Mouse (Mus musculus): ENCODE measurements around the gene Pecam1. TPM values are rescaled to one million over a fixed set of nuclear protein-coding genes. Genes with fewer than 3 reads are reported as not detected.

Gene Pecam1
- polyA plus RNA-seq, 1 experiment from 2014 or later = 46.8 TPM

DNA sequence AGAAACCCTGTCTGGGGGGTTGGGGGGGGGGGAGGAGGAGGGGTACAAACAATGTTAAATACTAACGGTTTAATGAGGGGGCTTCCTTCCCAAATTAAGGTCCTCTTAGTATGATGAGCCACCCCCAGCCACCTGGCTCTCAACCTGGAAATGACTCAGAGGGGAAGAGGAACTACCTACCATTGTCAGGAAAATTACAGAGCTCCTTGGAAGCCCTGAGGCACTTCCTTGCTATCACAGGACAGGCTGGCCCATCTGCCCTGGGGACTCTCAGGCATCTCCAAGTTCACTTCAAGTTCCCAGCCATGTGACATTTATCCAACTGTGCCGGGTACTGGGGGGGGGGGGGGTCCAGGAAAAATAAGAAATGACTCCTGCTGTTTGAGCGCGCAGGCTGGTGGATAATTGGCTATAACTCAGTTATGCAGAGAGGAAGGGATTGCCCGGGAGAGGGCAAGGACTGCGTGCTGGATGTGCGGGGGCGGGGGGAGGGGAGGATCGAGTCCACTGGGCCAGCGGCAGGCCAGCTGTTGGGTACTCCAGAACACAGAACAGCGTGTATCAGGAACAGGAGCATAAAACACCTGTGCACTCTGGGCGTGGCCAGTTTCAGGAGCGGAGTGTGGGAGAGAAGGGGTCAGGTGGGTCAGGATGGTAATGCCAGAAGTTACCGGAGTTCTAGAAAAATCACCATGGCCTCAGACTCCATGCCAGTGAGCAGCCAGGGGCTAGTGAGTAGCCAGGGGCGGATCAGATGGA is 41.0 kb downstream of the Pecam1 start:
- peak; percentile 30; the same call in 1 of the 2 replicates for ATAC-seq (ENCODE audit: low FRiP score, low TSS enrichment)
- 0 out of 2 replicates have a peak overlapping the region, but pooled peaks have one; percentile 8 for H3K9ac ChIP-seq (ENCODE audit: low read depth, low read length)
- H3K27me3 ChIP-seq (ENCODE audit: control insufficient read depth, insufficient read depth, low read length) = no peaks in the 10 kb centered on the region
- H3K36me3 ChIP-seq (ENCODE audit: control insufficient read depth, insufficient read depth, low read length) = no peaks in the 10 kb centered on the region
- 17% methylated on average over 15 of the region's 15 CpGs for WGBS
- peak overlapping the region; percentile 28 for H3K4me2 ChIP-seq (replicated peaks; ENCODE audit: low read depth, low read length)
- no peaks in the 10 kb centered on the region for H3K9me3 ChIP-seq (ENCODE audit: control insufficient read depth, low read length)
- peak overlapping the region; percentile 8; the same call in 1 of the 2 replicates for H3K4me3 ChIP-seq (ENCODE audit: low read length)
- peaks cover 14% of the 10 kb centered on the region; the same call in 1 of the 2 replicates for H3K4me1 ChIP-seq (ENCODE audit: control insufficient read depth, insufficient read depth, low read length)
- H3K27ac ChIP-seq (ENCODE audit: low read depth, low read length) = no peak overlapping the region

DNA sequence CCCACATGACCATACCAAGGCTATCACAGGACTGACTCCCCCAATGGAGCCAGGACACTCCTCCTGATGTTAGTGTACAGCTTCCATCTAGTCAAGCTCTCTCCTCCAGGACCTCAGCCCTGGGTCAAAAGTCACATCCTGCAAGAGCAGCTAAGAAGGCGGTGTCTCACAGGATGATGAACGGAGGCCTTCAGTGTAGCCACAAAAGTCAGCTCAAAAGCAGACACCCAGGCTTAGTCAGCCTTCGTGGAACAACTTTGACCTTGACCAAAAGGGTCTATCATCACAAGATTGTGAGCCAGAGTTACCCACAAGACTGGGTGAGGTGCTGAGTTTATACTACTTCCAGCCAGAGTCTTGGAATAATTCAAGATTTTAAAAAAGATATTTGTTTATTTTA is 42.6 kb downstream of the Pecam1 start:
- Histone ChIP-seq H3K4me2 (replicated peaks; ENCODE audit: low read depth, low read length) (no peak overlapping the region), H3K27ac (ENCODE audit: low read depth, low read length) (no peak overlapping the region), H3K4me3 (ENCODE audit: low read length) (no peak overlapping the region), H3K9ac (ENCODE audit: low read depth, low read length) (no peak overlapping the region), H3K27me3 (ENCODE audit: control insufficient read depth, insufficient read depth, low read length) (no peaks in the 10 kb centered on the region), H3K36me3 (ENCODE audit: control insufficient read depth, insufficient read depth, low read length) (no peaks in the 10 kb centered on the region), H3K9me3 (ENCODE audit: control insufficient read depth, low read length) (no peaks in the 10 kb centered on the region), H3K4me1 (ENCODE audit: control insufficient read depth, insufficient read depth, low read length) (peaks cover 14% of the 10 kb centered on the region; the same call in 1 of the 2 replicates)
- 46% methylated on average over 3 of the region's 3 CpGs for WGBS
- no peak for ATAC-seq (ENCODE audit: low FRiP score, low TSS enrichment)

GRCm38 (mm10) chr11:106707085-106707484 is 43.3 kb downstream of the Pecam1 start:
- H3K27ac ChIP-seq (ENCODE audit: low read depth, low read length) = no peak overlapping the region
- H3K4me1 ChIP-seq (ENCODE audit: control insufficient read depth, insufficient read depth, low read length) = peaks cover 14% of the 10 kb centered on the region; the same call in 1 of the 2 replicates
- H3K27me3 ChIP-seq (ENCODE audit: control insufficient read depth, insufficient read depth, low read length) = no peaks in the 10 kb centered on the region
- H3K9ac ChIP-seq (ENCODE audit: low read depth, low read length) = no peak overlapping the region
- H3K4me2 ChIP-seq (replicated peaks; ENCODE audit: low read depth, low read length) = no peak overlapping the region
- no peak overlapping the region for H3K4me3 ChIP-seq (ENCODE audit: low read length)
- H3K9me3 ChIP-seq (ENCODE audit: control insufficient read depth, low read length) = no peaks in the 10 kb centered on the region
- 77% methylated on average over 8 of the region's 8 CpGs for WGBS
- no peaks in the 10 kb centered on the region for H3K36me3 ChIP-seq (ENCODE audit: control insufficient read depth, insufficient read depth, low read length)
- no peak for ATAC-seq (ENCODE audit: low FRiP score, low TSS enrichment)

DNA sequence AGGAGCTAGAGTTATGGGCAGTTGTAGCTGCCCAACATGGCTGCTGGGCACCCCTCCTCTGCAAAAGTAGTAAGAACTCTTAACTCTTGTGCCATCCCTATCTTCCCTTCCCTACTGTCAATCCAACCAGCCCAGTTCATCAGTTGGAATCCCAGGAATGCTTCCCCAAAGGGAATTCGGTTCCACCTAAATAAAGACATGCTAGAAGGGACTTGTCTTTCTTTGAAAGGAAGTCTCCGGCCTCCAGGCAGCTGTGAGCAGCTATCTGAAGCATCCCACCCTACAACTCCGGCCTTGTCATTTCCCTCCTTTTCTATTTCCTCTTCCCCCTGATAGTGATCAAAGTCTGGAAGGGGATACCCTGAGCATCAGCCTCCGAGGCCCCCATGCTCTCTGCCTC is 44.2 kb downstream of the Pecam1 start:
- H3K4me3 ChIP-seq (ENCODE audit: low read length) = no peak overlapping the region
- H3K36me3 ChIP-seq (ENCODE audit: control insufficient read depth, insufficient read depth, low read length) = no peaks in the 10 kb centered on the region
- H3K9ac ChIP-seq (ENCODE audit: low read depth, low read length) = no peak overlapping the region
- H3K4me1 ChIP-seq (ENCODE audit: control insufficient read depth, insufficient read depth, low read length) = peaks cover 14% of the 10 kb centered on the region; the same call in 1 of the 2 replicates
- ATAC-seq (ENCODE audit: low FRiP score, low TSS enrichment) = no peak
- no peaks in the 10 kb centered on the region for H3K27me3 ChIP-seq (ENCODE audit: control insufficient read depth, insufficient read depth, low read length)
- 46% methylated on average over 4 of the region's 4 CpGs for WGBS
- no peaks in the 10 kb centered on the region for H3K9me3 ChIP-seq (ENCODE audit: control insufficient read depth, low read length)
- no peak overlapping the region for H3K27ac ChIP-seq (ENCODE audit: low read depth, low read length)
- H3K4me2 ChIP-seq (replicated peaks; ENCODE audit: low read depth, low read length) = no peak overlapping the region

- 62% methylated on average over 9 of the region's 9 CpGs for WGBS
- peaks cover 11% of the 10 kb centered on the region; the same call in 1 of the 2 replicates for H3K4me1 ChIP-seq (ENCODE audit: control insufficient read depth, insufficient read depth, low read length)
- H3K36me3 ChIP-seq (ENCODE audit: control insufficient read depth, insufficient read depth, low read length) = no peaks in the 10 kb centered on the region
- no peaks in the 10 kb centered on the region for H3K27me3 ChIP-seq (ENCODE audit: control insufficient read depth, insufficient read depth, low read length)
- no peak overlapping the region for H3K4me2 ChIP-seq (replicated peaks; ENCODE audit: low read depth, low read length)
- H3K4me3 ChIP-seq (ENCODE audit: low read length) = no peak overlapping the region
- no peak for ATAC-seq (ENCODE audit: low FRiP score, low TSS enrichment)
- H3K27ac ChIP-seq (ENCODE audit: low read depth, low read length) = no peak overlapping the region
- no peak overlapping the region for H3K9ac ChIP-seq (ENCODE audit: low read depth, low read length)
- H3K9me3 ChIP-seq (ENCODE audit: control insufficient read depth, low read length) = no peaks in the 10 kb centered on the region
These were observed 45.9 kb downstream of the Pecam1 start for GRCm38 (mm10) chr11:106704399-106705111.

DNA sequence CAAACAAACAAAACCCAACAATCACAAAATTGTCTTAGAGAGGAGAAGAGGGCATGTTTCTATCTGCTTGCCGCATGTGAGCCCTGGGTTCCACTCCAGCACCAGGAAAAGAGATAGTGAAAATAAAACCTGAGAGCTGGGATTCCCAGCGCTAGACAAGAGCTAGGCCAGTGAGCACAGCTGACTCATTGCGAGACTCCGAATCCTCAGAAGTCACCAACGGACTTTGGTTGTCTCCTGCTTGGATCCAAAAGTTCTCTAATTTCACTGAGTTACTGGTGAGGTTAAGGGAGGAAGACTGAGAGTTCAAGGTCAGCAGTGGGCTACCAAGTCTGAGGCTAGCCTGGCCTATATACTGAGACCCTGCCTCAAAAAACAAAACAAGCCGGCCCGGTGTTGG is 46.5 kb downstream of the Pecam1 start:
- Histone ChIP-seq H3K4me1 (ENCODE audit: control insufficient read depth, insufficient read depth, low read length) (peaks cover 4% of the 10 kb centered on the region; the same call in 1 of the 2 replicates), H3K9me3 (ENCODE audit: control insufficient read depth, low read length) (no peaks in the 10 kb centered on the region), H3K27me3 (ENCODE audit: control insufficient read depth, insufficient read depth, low read length) (no peaks in the 10 kb centered on the region), H3K4me3 (ENCODE audit: low read length) (no peak overlapping the region), H3K36me3 (ENCODE audit: control insufficient read depth, insufficient read depth, low read length) (no peaks in the 10 kb centered on the region), H3K27ac (ENCODE audit: low read depth, low read length) (no peak overlapping the region), H3K9ac (ENCODE audit: low read depth, low read length) (no peak overlapping the region), H3K4me2 (replicated peaks; ENCODE audit: low read depth, low read length) (no peak overlapping the region)
- ATAC-seq (ENCODE audit: low FRiP score, low TSS enrichment) = no peak
- 86% methylated on average over 7 of the region's 7 CpGs for WGBS

DNA sequence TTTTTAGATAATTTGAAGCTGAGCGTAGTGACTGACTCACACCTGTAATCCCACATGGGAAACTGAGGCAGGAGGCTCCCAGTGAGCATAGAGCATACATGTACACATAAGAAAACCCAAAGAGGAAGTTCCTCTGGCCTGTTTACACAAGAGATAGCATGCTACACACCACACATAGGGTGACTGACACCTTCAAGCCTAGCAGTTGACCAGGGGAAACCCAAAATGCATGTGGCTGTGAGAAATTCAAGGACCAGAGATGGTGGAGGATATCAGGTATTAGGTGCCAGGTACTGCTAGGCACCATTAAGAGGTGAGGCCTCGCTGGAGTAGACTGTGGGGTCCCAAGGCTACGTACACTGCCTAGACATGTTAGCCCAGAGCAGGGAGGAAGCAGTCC is 47.8 kb downstream of the Pecam1 start:
- WGBS = 85% methylated on average over 3 of the region's 3 CpGs
- no peaks in the 10 kb centered on the region for H3K36me3 ChIP-seq (ENCODE audit: control insufficient read depth, insufficient read depth, low read length)
- no peaks in the 10 kb centered on the region for H3K27me3 ChIP-seq (ENCODE audit: control insufficient read depth, insufficient read depth, low read length)
- H3K4me1 ChIP-seq (ENCODE audit: control insufficient read depth, insufficient read depth, low read length) = peaks cover 3% of the 10 kb centered on the region; the same call in 1 of the 2 replicates
- H3K4me2 ChIP-seq (replicated peaks; ENCODE audit: low read depth, low read length) = no peak overlapping the region
- no peak overlapping the region for H3K9ac ChIP-seq (ENCODE audit: low read depth, low read length)
- H3K27ac ChIP-seq (ENCODE audit: low read depth, low read length) = no peak overlapping the region
- no peaks in the 10 kb centered on the region for H3K9me3 ChIP-seq (ENCODE audit: control insufficient read depth, low read length)
- ATAC-seq (ENCODE audit: low FRiP score, low TSS enrichment) = no peak
- no peak overlapping the region for H3K4me3 ChIP-seq (ENCODE audit: low read length)

GRCm38 (mm10) chr11:106701589-106701988 is 48.8 kb downstream of the Pecam1 start:
- H3K9ac ChIP-seq (ENCODE audit: low read depth, low read length) = no peak overlapping the region
- 69% methylated on average over 9 of the region's 9 CpGs for WGBS
- H3K4me1 ChIP-seq (ENCODE audit: control insufficient read depth, insufficient read depth, low read length) = peaks cover 3% of the 10 kb centered on the region; the same call in 1 of the 2 replicates
- no peaks in the 10 kb centered on the region for H3K9me3 ChIP-seq (ENCODE audit: control insufficient read depth, low read length)
- no peak overlapping the region for H3K27ac ChIP-seq (ENCODE audit: low read depth, low read length)
- H3K27me3 ChIP-seq (ENCODE audit: control insufficient read depth, insufficient read depth, low read length) = no peaks in the 10 kb centered on the region
- H3K36me3 ChIP-seq (ENCODE audit: control insufficient read depth, insufficient read depth, low read length) = no peaks in the 10 kb centered on the region
- no peak overlapping the region for H3K4me2 ChIP-seq (replicated peaks; ENCODE audit: low read depth, low read length)
- H3K4me3 ChIP-seq (ENCODE audit: low read length) = no peak overlapping the region
- no peak for ATAC-seq (ENCODE audit: low FRiP score, low TSS enrichment)

DNA sequence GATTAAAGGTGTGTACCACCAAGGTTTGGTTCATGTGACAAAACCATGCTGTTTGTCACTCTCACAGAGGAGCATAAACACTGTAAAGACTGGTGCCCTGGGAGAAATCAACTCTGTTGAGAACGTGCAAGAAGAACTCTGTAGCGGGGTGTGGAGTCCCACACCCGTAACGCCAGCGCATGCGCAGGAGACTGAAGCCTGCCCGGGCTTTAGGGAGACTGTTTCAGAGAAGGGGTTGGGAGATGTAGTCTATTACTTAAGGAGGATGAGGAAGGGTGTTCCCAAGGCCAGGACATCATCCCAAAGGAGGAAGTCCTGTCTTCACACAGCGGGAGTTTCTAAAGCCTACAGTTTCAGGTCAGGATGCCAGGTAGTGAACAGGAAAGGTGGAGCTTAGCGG is 51.3 kb downstream of the Pecam1 start:
- Histone ChIP-seq H3K9ac (ENCODE audit: low read depth, low read length) (no peak overlapping the region), H3K4me2 (replicated peaks; ENCODE audit: low read depth, low read length) (no peak overlapping the region), H3K27me3 (ENCODE audit: control insufficient read depth, insufficient read depth, low read length) (no peaks in the 10 kb centered on the region), H3K36me3 (ENCODE audit: control insufficient read depth, insufficient read depth, low read length) (no peaks in the 10 kb centered on the region), H3K4me1 (ENCODE audit: control insufficient read depth, insufficient read depth, low read length) (no peaks in the 10 kb centered on the region), H3K27ac (ENCODE audit: low read depth, low read length) (no peak overlapping the region), H3K4me3 (ENCODE audit: low read length) (no peak overlapping the region), H3K9me3 (ENCODE audit: control insufficient read depth, low read length) (no peaks in the 10 kb centered on the region)
- 93% methylated on average over 9 of the region's 9 CpGs for WGBS
- no peak for ATAC-seq (ENCODE audit: low FRiP score, low TSS enrichment)

Data from kidney, embryonic 14.5 days (tissue).